Mouse (Mus musculus): Measurements from ENCODE around the gene Cttnbp2. TPM values are rescaled to one million over a fixed set of nuclear protein-coding genes. Genes with fewer than 3 reads are reported as not detected.

The Cttnbp2 gene
- polyA plus RNA-seq, 1 experiment from 2014 or later, result 13.8 TPM

- Histone ChIP-seq H3K4me3 (replicated peaks) (no peak overlapping the region), H3K9me3 (no peaks in the 10 kb centered on the region), H3K27ac (no peak overlapping the region), H3K36me3 (no peaks in the 10 kb centered on the region), H3K4me2 (replicated peaks) (no peak overlapping the region), H3K9ac (no peak overlapping the region), H3K4me1 (replicated peaks) (no peaks in the 10 kb centered on the region), H3K27me3 (replicated peaks) (no peaks in the 10 kb centered on the region)
- WGBS, result 83% methylated on average over 5 of the region's 5 CpGs
- no peak for ATAC-seq
Observed at GRCm38 (mm10) chr6:18450551-18451193, 64.0 kb downstream of the Cttnbp2 start.

GRCm38 (mm10) chr6:18448078-18448477 is 66.6 kb downstream of the Cttnbp2 start:
- no peaks in the 10 kb centered on the region for H3K4me1 ChIP-seq (replicated peaks)
- H3K4me3 ChIP-seq (replicated peaks), result no peak overlapping the region
- ATAC-seq, result no peak
- WGBS, result 79% methylated on average over 5 of the region's 5 CpGs
- no peak overlapping the region for H3K4me2 ChIP-seq (replicated peaks)
- no peak overlapping the region for H3K27ac ChIP-seq
- H3K27me3 ChIP-seq (replicated peaks), result no peaks in the 10 kb centered on the region
- H3K9me3 ChIP-seq, result no peaks in the 10 kb centered on the region
- no peaks in the 10 kb centered on the region for H3K36me3 ChIP-seq
- H3K9ac ChIP-seq, result no peak overlapping the region

DNA sequence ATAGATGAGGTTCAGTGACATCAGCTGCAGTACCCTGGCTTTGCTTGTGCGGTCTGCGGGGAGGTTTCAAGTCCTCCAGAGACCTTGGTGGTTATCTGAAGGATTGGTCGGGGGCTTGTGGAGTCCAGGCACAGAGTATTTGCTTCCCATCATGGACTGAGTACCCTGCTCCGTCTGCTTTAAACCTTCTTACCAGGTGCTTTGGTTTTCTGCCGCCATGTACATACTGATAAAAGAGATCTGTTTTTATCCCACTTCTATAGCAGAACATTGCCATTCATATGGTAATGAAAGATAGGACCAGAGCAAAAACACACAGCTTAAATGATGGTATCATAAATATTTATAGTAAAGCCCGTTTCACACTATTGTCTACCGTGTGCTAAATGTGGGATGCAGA is 67.7 kb downstream of the Cttnbp2 start:
- Histone ChIP-seq H3K9me3 (no peaks in the 10 kb centered on the region), H3K27ac (no peak overlapping the region), H3K4me3 (replicated peaks) (no peak overlapping the region), H3K4me2 (replicated peaks) (no peak overlapping the region), H3K9ac (no peak overlapping the region), H3K4me1 (replicated peaks) (no peaks in the 10 kb centered on the region), H3K27me3 (replicated peaks) (no peaks in the 10 kb centered on the region), H3K36me3 (no peaks in the 10 kb centered on the region)
- ATAC-seq, result no peak
- 62% methylated on average over 7 of the region's 7 CpGs for WGBS

GRCm38 (mm10) chr6:18446359-18446758 is 68.3 kb downstream of the Cttnbp2 start:
- Histone ChIP-seq H3K9ac (no peak overlapping the region), H3K36me3 (no peaks in the 10 kb centered on the region), H3K27ac (no peak overlapping the region), H3K4me1 (replicated peaks) (no peaks in the 10 kb centered on the region), H3K27me3 (replicated peaks) (no peaks in the 10 kb centered on the region), H3K9me3 (no peaks in the 10 kb centered on the region), H3K4me3 (replicated peaks) (no peak overlapping the region), H3K4me2 (replicated peaks) (no peak overlapping the region)
- 72% methylated on average over 3 of the region's 3 CpGs for WGBS
- no peak for ATAC-seq

DNA sequence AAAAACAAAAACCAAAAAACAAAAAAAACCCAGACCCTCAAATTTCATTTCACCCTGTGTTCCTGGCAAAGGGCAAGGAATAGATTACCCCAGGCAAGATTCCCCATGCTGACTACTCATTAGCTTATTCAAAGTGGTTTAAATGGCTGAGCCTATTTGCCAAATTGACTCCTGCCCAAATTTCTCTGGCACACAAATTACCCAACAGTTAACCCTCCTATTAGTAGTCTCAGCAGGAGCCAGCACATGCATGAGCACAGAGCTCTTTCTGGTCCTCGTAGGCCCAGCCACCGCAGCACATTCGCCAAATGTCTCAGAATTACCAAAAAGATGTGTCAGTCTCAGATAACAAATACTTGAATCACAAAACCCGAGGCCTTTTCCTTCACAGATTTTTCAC is 68.9 kb downstream of the Cttnbp2 start:
- no peaks in the 10 kb centered on the region for H3K27me3 ChIP-seq (replicated peaks)
- H3K36me3 ChIP-seq, result no peaks in the 10 kb centered on the region
- no peak overlapping the region for H3K9ac ChIP-seq
- no peak overlapping the region for H3K4me3 ChIP-seq (replicated peaks)
- WGBS, result 65% methylated on average over 4 of the region's 4 CpGs
- no peaks in the 10 kb centered on the region for H3K4me1 ChIP-seq (replicated peaks)
- H3K4me2 ChIP-seq (replicated peaks), result no peak overlapping the region
- no peaks in the 10 kb centered on the region for H3K9me3 ChIP-seq
- no peak for ATAC-seq
- no peak overlapping the region for H3K27ac ChIP-seq

- Histone ChIP-seq H3K9me3 (no peaks in the 10 kb centered on the region), H3K27me3 (replicated peaks) (no peaks in the 10 kb centered on the region), H3K36me3 (no peaks in the 10 kb centered on the region), H3K4me1 (replicated peaks) (no peaks in the 10 kb centered on the region), H3K9ac (no peak overlapping the region), H3K27ac (no peak overlapping the region), H3K4me3 (replicated peaks) (no peak overlapping the region), H3K4me2 (replicated peaks) (no peak overlapping the region)
- ATAC-seq, result no peak
- 86% methylated on average over 3 of the region's 3 CpGs for WGBS
Observed at GRCm38 (mm10) chr6:18442303-18442702, 72.3 kb downstream of the Cttnbp2 start.

GRCm38 (mm10) chr6:18440918-18441532 is 73.6 kb downstream of the Cttnbp2 start:
- no peaks in the 10 kb centered on the region for H3K4me1 ChIP-seq (replicated peaks)
- H3K4me3 ChIP-seq (replicated peaks), result no peak overlapping the region
- H3K9ac ChIP-seq, result no peak overlapping the region
- no peak overlapping the region for H3K4me2 ChIP-seq (replicated peaks)
- ATAC-seq, result no peak
- no peak overlapping the region for H3K27ac ChIP-seq
- H3K27me3 ChIP-seq (replicated peaks), result no peaks in the 10 kb centered on the region
- WGBS, result 68% methylated on average over 4 of the region's 4 CpGs
- H3K36me3 ChIP-seq, result no peaks in the 10 kb centered on the region
- H3K9me3 ChIP-seq, result no peaks in the 10 kb centered on the region

DNA sequence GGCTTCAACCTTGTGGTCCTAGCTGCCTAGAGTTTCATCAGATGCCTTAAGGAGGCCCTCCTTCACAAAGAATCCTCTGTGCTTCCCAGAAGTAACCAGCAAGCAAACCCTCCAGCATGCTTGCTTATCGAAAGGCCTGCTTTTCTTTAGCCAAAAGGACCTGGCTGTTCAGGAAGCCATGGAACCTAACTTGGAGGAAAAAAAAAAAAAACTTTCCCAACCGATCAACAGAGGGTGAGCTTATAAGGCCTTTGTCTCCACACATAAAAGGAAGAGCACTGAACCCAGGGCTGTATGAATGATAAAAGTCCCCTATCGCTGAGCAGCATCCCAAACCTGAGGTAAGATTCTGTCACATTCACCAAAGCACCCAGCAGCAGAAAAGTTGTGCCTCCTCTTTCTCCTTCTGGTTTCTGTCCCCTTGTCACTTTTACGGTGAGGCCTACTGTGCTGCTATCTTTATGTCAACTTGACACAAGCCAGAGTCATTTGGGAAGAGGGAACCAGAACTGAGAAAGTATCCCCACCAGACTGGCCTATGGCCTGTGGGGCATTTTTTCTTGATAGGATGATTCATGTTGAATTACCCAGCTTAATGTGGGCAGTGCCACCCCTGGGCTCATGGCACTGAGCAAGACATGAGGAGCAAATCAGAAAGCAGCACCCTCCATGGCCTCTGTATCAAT is 78.4 kb downstream of the Cttnbp2 start:
- no peaks in the 10 kb centered on the region for H3K36me3 ChIP-seq
- H3K9me3 ChIP-seq, result no peaks in the 10 kb centered on the region
- WGBS, result 46% methylated on average over 4 of the region's 4 CpGs
- H3K4me2 ChIP-seq (replicated peaks), result no peak overlapping the region
- peak; percentile 25; the same call in 1 of the 2 replicates for ATAC-seq
- H3K9ac ChIP-seq, result no peak overlapping the region
- H3K27me3 ChIP-seq (replicated peaks), result no peaks in the 10 kb centered on the region
- H3K27ac ChIP-seq, result no peak overlapping the region
- H3K4me1 ChIP-seq (replicated peaks), result no peaks in the 10 kb centered on the region
- H3K4me3 ChIP-seq (replicated peaks), result no peak overlapping the region

- H3K9ac ChIP-seq, result no peak overlapping the region
- no peaks in the 10 kb centered on the region for H3K27me3 ChIP-seq (replicated peaks)
- H3K4me2 ChIP-seq (replicated peaks), result no peak overlapping the region
- H3K4me1 ChIP-seq (replicated peaks), result no peaks in the 10 kb centered on the region
- ATAC-seq, result peak; percentile 68; the same call in 1 of the 2 replicates
- no peaks in the 10 kb centered on the region for H3K36me3 ChIP-seq
- WGBS, result 87% methylated on average over 16 of the region's 16 CpGs
- no peaks in the 10 kb centered on the region for H3K9me3 ChIP-seq
- H3K4me3 ChIP-seq (replicated peaks), result no peak overlapping the region
- H3K27ac ChIP-seq, result no peak overlapping the region
Observed at GRCm38 (mm10) chr6:18434828-18435531, 79.7 kb downstream of the Cttnbp2 start.

DNA sequence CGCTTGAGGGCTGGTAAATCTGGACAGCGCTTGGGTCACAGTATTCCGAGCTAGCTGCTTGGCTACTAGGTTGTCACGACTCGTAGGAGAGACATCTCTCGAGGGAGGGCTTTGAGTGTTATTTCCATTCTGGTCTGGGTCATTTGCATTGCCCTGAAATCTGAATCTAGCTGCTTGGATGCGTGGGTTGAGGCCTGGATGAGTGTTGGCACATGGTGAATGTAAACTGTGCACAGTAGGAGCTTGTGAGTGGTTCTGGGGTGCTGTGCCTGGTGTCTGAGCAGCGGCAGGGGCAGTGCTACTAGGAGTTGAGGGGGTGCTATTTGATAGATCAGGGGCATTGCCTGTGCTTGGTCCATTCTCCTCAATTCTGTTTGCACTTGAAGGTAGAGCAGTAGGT is 80.3 kb downstream of the Cttnbp2 start:
- whole genome bisulfite sequencing, result 92% methylated on average over 8 of the region's 8 CpGs
- Histone ChIP-seq H3K27me3 (replicated peaks) (no peaks in the 10 kb centered on the region), H3K9ac (no peak overlapping the region), H3K4me1 (replicated peaks) (no peaks in the 10 kb centered on the region), H3K36me3 (no peaks in the 10 kb centered on the region), H3K4me3 (replicated peaks) (no peak overlapping the region), H3K4me2 (replicated peaks) (no peak overlapping the region), H3K9me3 (no peaks in the 10 kb centered on the region), H3K27ac (no peak overlapping the region)
- no peak for ATAC-seq

DNA sequence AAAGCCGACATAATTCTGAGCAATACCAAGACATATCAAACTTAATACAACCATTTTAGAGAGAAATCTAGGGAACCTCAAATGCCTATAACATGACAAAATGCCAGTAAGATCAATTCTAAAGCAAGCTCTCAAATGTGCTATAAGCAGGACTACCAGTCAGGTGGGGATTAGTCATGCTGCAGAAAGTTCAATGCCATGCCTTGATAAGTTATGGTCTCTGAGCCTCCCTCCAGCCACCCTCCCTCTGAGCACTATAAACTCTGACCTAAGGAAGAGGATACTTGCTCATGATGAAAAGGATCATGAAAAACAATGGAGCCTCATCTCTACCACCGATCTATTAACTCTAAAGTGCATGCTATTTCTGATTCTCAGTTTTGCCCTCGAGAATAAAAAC is 82.3 kb downstream of the Cttnbp2 start:
- no peaks in the 10 kb centered on the region for H3K27me3 ChIP-seq (replicated peaks)
- no peaks in the 10 kb centered on the region for H3K36me3 ChIP-seq
- no peaks in the 10 kb centered on the region for H3K9me3 ChIP-seq
- no peak overlapping the region for H3K4me2 ChIP-seq (replicated peaks)
- no peak overlapping the region for H3K27ac ChIP-seq
- no peak overlapping the region for H3K4me3 ChIP-seq (replicated peaks)
- no peaks in the 10 kb centered on the region for H3K4me1 ChIP-seq (replicated peaks)
- H3K9ac ChIP-seq, result no peak overlapping the region
- WGBS, result 81% methylated on average over 3 of the region's 3 CpGs
- no peak for ATAC-seq

DNA sequence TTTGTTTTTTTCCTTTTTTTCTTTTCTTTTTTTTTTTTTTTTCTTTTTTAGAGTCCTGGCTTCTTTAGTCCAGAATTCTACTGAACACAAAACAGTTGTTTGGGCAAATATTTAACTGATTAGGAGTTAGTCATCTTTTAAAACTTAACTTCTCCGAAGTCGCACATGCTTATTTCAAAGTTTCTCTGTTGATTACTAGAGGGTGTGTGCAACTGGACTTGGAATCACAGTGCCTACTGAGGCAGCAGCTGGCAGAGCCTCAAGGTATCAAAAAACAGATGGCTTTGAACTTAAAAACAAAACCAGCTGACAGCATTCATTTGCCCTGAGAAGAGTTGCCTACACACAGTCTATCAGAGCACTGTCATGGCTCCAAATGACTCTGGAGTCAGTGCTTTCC is 82.8 kb downstream of the Cttnbp2 start:
- no peak for ATAC-seq
- Histone ChIP-seq H3K4me3 (replicated peaks) (no peak overlapping the region), H3K27ac (no peak overlapping the region), H3K4me1 (replicated peaks) (no peaks in the 10 kb centered on the region), H3K9ac (no peak overlapping the region), H3K9me3 (no peaks in the 10 kb centered on the region), H3K36me3 (no peaks in the 10 kb centered on the region), H3K27me3 (replicated peaks) (no peaks in the 10 kb centered on the region), H3K4me2 (replicated peaks) (no peak overlapping the region)
- 89% methylated on average over 2 of the region's 2 CpGs for WGBS

Measured in intestine, embryonic 15.5 days (tissue).